Mouse (Mus musculus): ENCODE data around the gene Midn. TPM values are rescaled to one million over a fixed set of nuclear protein-coding genes. Genes with fewer than 3 reads are reported as not detected.

The Midn gene
- total RNA-seq, 1 experiment from 2014 or later, result 20.2 TPM

GRCm38 (mm10) chr10:80190491-80191051 is 42.5 kb downstream of the Midn start:
- ATAC-seq (replicated peaks in 1 of 2; ENCODE audit: insufficient read depth in 1 of 2, low FRiP score in 2 of 2, low TSS enrichment in 1 of 2, low read depth in 1 of 2, poor library complexity in 2 of 2, severe bottlenecking in 2 of 2), result no peak; a peak in 1 of 4 replicates

- no peak for ATAC-seq (replicated peaks in 1 of 2; ENCODE audit: insufficient read depth in 1 of 2, low FRiP score in 2 of 2, low TSS enrichment in 1 of 2, low read depth in 1 of 2, poor library complexity in 2 of 2, severe bottlenecking in 2 of 2)
Measured at GRCm38 (mm10) chr10:80193976-80194375, 45.9 kb downstream of the Midn start.

GRCm38 (mm10) chr10:80194441-80194840 is 46.4 kb downstream of the Midn start:
- ATAC-seq (replicated peaks in 1 of 2; ENCODE audit: insufficient read depth in 1 of 2, low FRiP score in 2 of 2, low TSS enrichment in 1 of 2, low read depth in 1 of 2, poor library complexity in 2 of 2, severe bottlenecking in 2 of 2), result no peak

GRCm38 (mm10) chr10:80196167-80196566 is 48.1 kb downstream of the Midn start:
- ATAC-seq (replicated peaks in 1 of 2; ENCODE audit: insufficient read depth in 1 of 2, low FRiP score in 2 of 2, low TSS enrichment in 1 of 2, low read depth in 1 of 2, poor library complexity in 2 of 2, severe bottlenecking in 2 of 2), result no peak

GRCm38 (mm10) chr10:80196778-80197581 is 48.9 kb downstream of the Midn start:
- ATAC-seq (replicated peaks in 1 of 2; ENCODE audit: insufficient read depth in 1 of 2, low FRiP score in 2 of 2, low TSS enrichment in 1 of 2, low read depth in 1 of 2, poor library complexity in 2 of 2, severe bottlenecking in 2 of 2), result no peak

GRCm38 (mm10) chr10:80199440-80200008 is 51.5 kb downstream of the Midn start:
- peak; percentile 89 to 93 for ATAC-seq (replicated peaks in 1 of 2; ENCODE audit: insufficient read depth in 1 of 2, low FRiP score in 2 of 2, low TSS enrichment in 1 of 2, low read depth in 1 of 2, poor library complexity in 2 of 2, severe bottlenecking in 2 of 2)

GRCm38 (mm10) chr10:80200485-80200884 is 52.4 kb downstream of the Midn start:
- ATAC-seq (replicated peaks in 1 of 2; ENCODE audit: insufficient read depth in 1 of 2, low FRiP score in 2 of 2, low TSS enrichment in 1 of 2, low read depth in 1 of 2, poor library complexity in 2 of 2, severe bottlenecking in 2 of 2), result no peak

- no peak for ATAC-seq (replicated peaks in 1 of 2; ENCODE audit: insufficient read depth in 1 of 2, low FRiP score in 2 of 2, low TSS enrichment in 1 of 2, low read depth in 1 of 2, poor library complexity in 2 of 2, severe bottlenecking in 2 of 2)
Measured at GRCm38 (mm10) chr10:80204055-80204454, 56.0 kb downstream of the Midn start.

GRCm38 (mm10) chr10:80207201-80207600 is 59.1 kb downstream of the Midn start:
- ATAC-seq (replicated peaks in 1 of 2; ENCODE audit: insufficient read depth in 1 of 2, low FRiP score in 2 of 2, low TSS enrichment in 1 of 2, low read depth in 1 of 2, poor library complexity in 2 of 2, severe bottlenecking in 2 of 2), result no peak

- ATAC-seq (replicated peaks in 1 of 2; ENCODE audit: insufficient read depth in 1 of 2, low FRiP score in 2 of 2, low TSS enrichment in 1 of 2, low read depth in 1 of 2, poor library complexity in 2 of 2, severe bottlenecking in 2 of 2), result no peak
Measured at GRCm38 (mm10) chr10:80207676-80208075, 59.6 kb downstream of the Midn start.

Other genes starting within 250 kb of the Midn start
- 26.8 and 34.2 TPM in 2 replicates for gene Med16, start 239.3 kb upstream of the Midn start, total RNA-seq (2017)
- gene Gm26602, start 237.4 kb upstream of the Midn start, total RNA-seq (2017), result not detected in 2 replicates
- gene Kiss1r, start 231.3 kb upstream of the Midn start, total RNA-seq (2017), result 0.10 and 0.19 TPM in 2 replicates
- 56.9 and 83.5 TPM in 2 replicates for gene R3hdm4, start 227.1 kb upstream of the Midn start, total RNA-seq (2017)
- gene Arid3a, start 221.2 kb upstream of the Midn start, total RNA-seq (2017), result 7.6 and 10.1 TPM in 2 replicates
- gene Wdr18, start 188.1 kb upstream of the Midn start, total RNA-seq (2017), result 19.3 and 23.0 TPM in 2 replicates
- gene Grin3b, start 177.6 kb upstream of the Midn start, total RNA-seq (2017), result not detected in 2 replicates
- gene Tmem259, start 163.9 kb upstream of the Midn start, total RNA-seq (2017), result 47.4 and 59.9 TPM in 2 replicates
- 62.2 and 103 TPM in 2 replicates for gene Cnn2, start 159.7 kb upstream of the Midn start, total RNA-seq (2017)
- 11.5 and 15.9 TPM in 2 replicates for gene Abca7, start 151.8 kb upstream of the Midn start, total RNA-seq (2017)
- 80.9 and 114 TPM in 2 replicates for gene Arhgap45, start 131.6 kb upstream of the Midn start, total RNA-seq (2017)
- 85.5 and 101 TPM in 2 replicates for gene Polr2e, start 108.5 kb upstream of the Midn start, total RNA-seq (2017)
- gene Gpx4, start 101.1 kb upstream of the Midn start, total RNA-seq (2017), result 306 and 388 TPM in 2 replicates
- 26.4 and 32.1 TPM in 2 replicates for gene Sbno2, start 42.7 kb upstream of the Midn start, total RNA-seq (2017)
- gene Stk11, start 32.5 kb upstream of the Midn start, total RNA-seq (2017), result 106 and 153 TPM in 2 replicates
- gene Atp5d, start 9.6 kb upstream of the Midn start, total RNA-seq (2017), result 27.9 and 29.8 TPM in 2 replicates
- gene Cbarp, start 7.4 kb upstream of the Midn start, total RNA-seq (2017), result 2.2 and 2.4 TPM in 2 replicates
- gene Cirbp, start 17.7 kb downstream of the Midn start, total RNA-seq (2017), result 93.6 and 143 TPM in 2 replicates
- 9.1 and 26.2 TPM in 2 replicates for gene 1600002K03Rik, start 24.7 kb downstream of the Midn start, total RNA-seq (2017)
- gene Efna2, start 31.2 kb downstream of the Midn start, total RNA-seq (2017), result not detected in 2 replicates
- 43.0 and 47.5 TPM in 2 replicates for gene Mum1, start 78.2 kb downstream of the Midn start, total RNA-seq (2017)
- 79.6 and 101 TPM in 2 replicates for gene Ndufs7, start 100.8 kb downstream of the Midn start, total RNA-seq (2017)
- 0.81 and 1.8 TPM in 2 replicates for gene Gamt, start 112.7 kb downstream of the Midn start, total RNA-seq (2017)
- 150 and 329 TPM in 2 replicates for gene Dazap1, start 113.2 kb downstream of the Midn start, total RNA-seq (2017)
- gene Rps15, start 144.2 kb downstream of the Midn start, total RNA-seq (2017), result 2,831 and 3,208 TPM in 2 replicates
- gene Apc2, start 147.7 kb downstream of the Midn start, total RNA-seq (2017), result 0.30 and 0.75 TPM in 2 replicates
- 8.5 and 17.6 TPM in 2 replicates for gene 2310011J03Rik, start 172.3 kb downstream of the Midn start, total RNA-seq (2017)
- 2.9 and 3.1 TPM in 2 replicates for gene Pcsk4, start 181.2 kb downstream of the Midn start, total RNA-seq (2017)
- 2.1 and 2.9 TPM in 2 replicates for gene Reep6, start 181.7 kb downstream of the Midn start, total RNA-seq (2017)
- gene Adamtsl5, start 200.1 kb downstream of the Midn start, total RNA-seq (2017), result 0.25 and 0.40 TPM in 2 replicates
- not detected in 2 replicates for gene Plk5, start 208.2 kb downstream of the Midn start, total RNA-seq (2017)
- gene Mex3d, start 239.4 kb downstream of the Midn start, total RNA-seq (2017), result 8.8 and 9.9 TPM in 2 replicates